Mouse (Mus musculus): ENCODE measurements around the gene Gm20388. TPM values are rescaled to one million over a fixed set of nuclear protein-coding genes. Genes with fewer than 3 reads are reported as not detected.

The Gm20388 gene
- total RNA-seq, 1 experiment, result 27.0 TPM

GRCm38 (mm10) chr8:121350803-121351202, 1440.2 kb downstream of the Gm20388 start:
- Histone ChIP-seq H3K27ac (ENCODE audit: insufficient read depth, low read depth, low read length, poor library complexity, severe bottlenecking) (no peak overlapping the region), H3K4me3 (ENCODE audit: insufficient read depth in 1 of 2, low read depth in 1 of 2, low read length in 2 of 2, poor library complexity in 1 of 2, severe bottlenecking in 1 of 2) (no peak overlapping the region), H3K4me1 (ENCODE audit: control insufficient read depth in 2 of 2, insufficient read depth in 2 of 2, low read length in 2 of 2, poor library complexity in 1 of 2) (no peaks in the 10 kb centered on the region), H3K9me3 (ENCODE audit: control insufficient read depth, insufficient read depth, low read depth, low read length) (no peaks in the 10 kb centered on the region), H3K36me3 (ENCODE audit: control insufficient read depth, insufficient read depth, low read length, poor library complexity, severe bottlenecking) (no peaks in the 10 kb centered on the region), H3K9ac (ENCODE audit: insufficient read depth, low read depth, low read length, poor library complexity, severe bottlenecking) (no peak overlapping the region)
- TF ChIP-seq ZC3H11A (IDR thresholded peaks at IDR 0.05; ENCODE audit: borderline replicate concordance, low read depth, low read length) (no peak), CHD2 (IDR thresholded peaks at IDR 0.05; ENCODE audit: low read depth, low read length) (no peak), MAFK (IDR thresholded peaks at IDR 0.05; ENCODE audit: insufficient read depth, low read depth, low read length) (no peak), HCFC1 (IDR thresholded peaks at IDR 0.05; ENCODE audit: borderline replicate concordance, insufficient read depth, low read length) (no peak), ZNF384 (IDR thresholded peaks at IDR 0.05; ENCODE audit: low read depth, low read length) (no peak)
- DNase-seq (ENCODE audit: low read depth, low spot score), result no peak
- in situ Hi-C loops (cut with MboI; ENCODE audit: low sequenced_read_pairs in 2 of 2, unreplicated experiment in 2 of 2), result no loop called here

- H3K9me3 ChIP-seq (ENCODE audit: control insufficient read depth, insufficient read depth, low read depth, low read length), result no peaks in the 10 kb centered on the region
- TF ChIP-seq HCFC1 (IDR thresholded peaks at IDR 0.05; ENCODE audit: borderline replicate concordance, insufficient read depth, low read length) (no peak), ZNF384 (IDR thresholded peaks at IDR 0.05; ENCODE audit: low read depth, low read length) (no peak)
- H3K9ac ChIP-seq (ENCODE audit: insufficient read depth, low read depth, low read length, poor library complexity, severe bottlenecking), result no peak overlapping the region
- DNase-seq (ENCODE audit: low read depth, low spot score), result no peak
- peaks cover 2 to 11% of the 10 kb centered on the region in 2 experiments; a peak in 1 of 4 replicates for H3K4me1 ChIP-seq (ENCODE audit: control insufficient read depth in 2 of 2, insufficient read depth in 2 of 2, low read length in 2 of 2, poor library complexity in 1 of 2)
- no peak overlapping the region for H3K4me3 ChIP-seq (ENCODE audit: insufficient read depth in 1 of 2, low read depth in 1 of 2, low read length in 2 of 2, poor library complexity in 1 of 2, severe bottlenecking in 1 of 2)
- in situ Hi-C loops (cut with MboI; ENCODE audit: low sequenced_read_pairs in 2 of 2, unreplicated experiment in 2 of 2), result no loop called here
- no peaks in the 10 kb centered on the region for H3K36me3 ChIP-seq (ENCODE audit: control insufficient read depth, insufficient read depth, low read length, poor library complexity, severe bottlenecking)
- no peak overlapping the region for H3K27ac ChIP-seq (ENCODE audit: insufficient read depth, low read depth, low read length, poor library complexity, severe bottlenecking)
These were observed 1444.2 kb downstream of the Gm20388 start for GRCm38 (mm10) chr8:121354844-121355243.

GRCm38 (mm10) chr8:121357451-121357850, 1446.8 kb downstream of the Gm20388 start:
- DNase-seq (ENCODE audit: low read depth, low spot score), result no peak
- Histone ChIP-seq H3K36me3 (ENCODE audit: control insufficient read depth, insufficient read depth, low read length, poor library complexity, severe bottlenecking) (no peaks in the 10 kb centered on the region), H3K9ac (ENCODE audit: insufficient read depth, low read depth, low read length, poor library complexity, severe bottlenecking) (no peak overlapping the region), H3K9me3 (ENCODE audit: control insufficient read depth, insufficient read depth, low read depth, low read length) (no peaks in the 10 kb centered on the region), H3K4me1 (ENCODE audit: control insufficient read depth in 2 of 2, insufficient read depth in 2 of 2, low read length in 2 of 2, poor library complexity in 1 of 2) (peaks cover 2 to 11% of the 10 kb centered on the region in 2 experiments; a peak in 1 of 4 replicates), H3K4me3 (ENCODE audit: insufficient read depth in 1 of 2, low read depth in 1 of 2, low read length in 2 of 2, poor library complexity in 1 of 2, severe bottlenecking in 1 of 2) (no peak overlapping the region), H3K27ac (ENCODE audit: insufficient read depth, low read depth, low read length, poor library complexity, severe bottlenecking) (no peak overlapping the region)
- TF ChIP-seq ZC3H11A (IDR thresholded peaks at IDR 0.05; ENCODE audit: borderline replicate concordance, low read depth, low read length), result no peak
- no peak for TF ChIP-seq CHD2 (IDR thresholded peaks at IDR 0.05; ENCODE audit: low read depth, low read length)
- TF ChIP-seq MAFK (IDR thresholded peaks at IDR 0.05; ENCODE audit: insufficient read depth, low read depth, low read length), result no peak
- no peak for TF ChIP-seq HCFC1 (IDR thresholded peaks at IDR 0.05; ENCODE audit: borderline replicate concordance, insufficient read depth, low read length)
- no peak for TF ChIP-seq ZNF384 (IDR thresholded peaks at IDR 0.05; ENCODE audit: low read depth, low read length)
- in situ Hi-C loops (cut with MboI; ENCODE audit: low sequenced_read_pairs in 2 of 2, unreplicated experiment in 2 of 2), result no loop called here

GRCm38 (mm10) chr8:121358609-121359008, 1448.0 kb downstream of the Gm20388 start:
- no peak for DNase-seq (ENCODE audit: low read depth, low spot score)
- Histone ChIP-seq H3K9ac (ENCODE audit: insufficient read depth, low read depth, low read length, poor library complexity, severe bottlenecking) (no peak overlapping the region), H3K4me1 (ENCODE audit: control insufficient read depth in 2 of 2, insufficient read depth in 2 of 2, low read length in 2 of 2, poor library complexity in 1 of 2) (peaks cover 2 to 11% of the 10 kb centered on the region in 2 experiments; a peak in 1 of 4 replicates), H3K9me3 (ENCODE audit: control insufficient read depth, insufficient read depth, low read depth, low read length) (no peaks in the 10 kb centered on the region), H3K27ac (ENCODE audit: insufficient read depth, low read depth, low read length, poor library complexity, severe bottlenecking) (no peak overlapping the region), H3K4me3 (ENCODE audit: insufficient read depth in 1 of 2, low read depth in 1 of 2, low read length in 2 of 2, poor library complexity in 1 of 2, severe bottlenecking in 1 of 2) (no peak overlapping the region), H3K36me3 (ENCODE audit: control insufficient read depth, insufficient read depth, low read length, poor library complexity, severe bottlenecking) (no peaks in the 10 kb centered on the region)
- TF ChIP-seq ZC3H11A (IDR thresholded peaks at IDR 0.05; ENCODE audit: borderline replicate concordance, low read depth, low read length) (no peak), HCFC1 (IDR thresholded peaks at IDR 0.05; ENCODE audit: borderline replicate concordance, insufficient read depth, low read length) (no peak), MAFK (IDR thresholded peaks at IDR 0.05; ENCODE audit: insufficient read depth, low read depth, low read length) (no peak), CHD2 (IDR thresholded peaks at IDR 0.05; ENCODE audit: low read depth, low read length) (no peak), ZNF384 (IDR thresholded peaks at IDR 0.05; ENCODE audit: low read depth, low read length) (no peak)
- in situ Hi-C loops (cut with MboI; ENCODE audit: low sequenced_read_pairs in 2 of 2, unreplicated experiment in 2 of 2), result no loop called here
